Mouse (Mus musculus): ENCODE measurements around the gene Zfp296. TPM values are rescaled to one million over a fixed set of nuclear protein-coding genes. Genes with fewer than 3 reads are reported as not detected.

Zfp296 gene
- polyA plus RNA-seq, 1 experiment from 2014 or later, result 1.5 TPM

GRCm38 (mm10) chr7:19562643-19563410, 14.3 kb upstream of the Zfp296 start, which contains the start of gene Ppp1r37:
Ppp1r37 (minus strand) TSS chr7:19563076.
- Histone ChIP-seq H3K4me3 (replicated peaks) (peak within 1 kb of the TSS; percentile 100), H3K4me1 (replicated peaks) (peaks cover 69% of the 10 kb centered on the region), H3K4me2 (peak within 1 kb of the TSS; percentile 81), H3K27ac (peak within 1 kb of the TSS; percentile 98), H3K9me3 (replicated peaks) (0 out of 2 replicates have a peak, but pooled peaks cover 5% of the 10 kb centered on the region), H3K36me3 (peaks cover 49% of the 10 kb centered on the region), H3K9ac (peak within 1 kb of the TSS; percentile 99), H3K27me3 (no peaks in the 10 kb centered on the region)
- ATAC-seq (ENCODE audit: low read depth) (no peak), DNase-seq (no peak)
- 5% methylated on average over 19 of the region's 19 CpGs for WGBS (ENCODE audit: insufficient replicate concordance)

GRCm38 (mm10) chr7:19563884-19564283, 13.2 kb upstream of the Zfp296 start:
- H3K4me3 ChIP-seq (replicated peaks), result peak overlapping the region; percentile 100
- peak overlapping the region; percentile 81 for H3K4me2 ChIP-seq
- H3K36me3 ChIP-seq, result peaks cover 49% of the 10 kb centered on the region
- peak overlapping the region; percentile 98 for H3K27ac ChIP-seq
- peak overlapping the region; percentile 99 for H3K9ac ChIP-seq
- ATAC-seq (ENCODE audit: low read depth) (peak; percentile 87), DNase-seq (peak; percentile 74)
- peaks cover 61% of the 10 kb centered on the region for H3K4me1 ChIP-seq (replicated peaks)
- H3K27me3 ChIP-seq, result no peaks in the 10 kb centered on the region
- 18% methylated on average over 3 of the region's 3 CpGs for WGBS (ENCODE audit: insufficient replicate concordance)
- H3K9me3 ChIP-seq (replicated peaks), result 0 out of 2 replicates have a peak, but pooled peaks cover 5% of the 10 kb centered on the region

GRCm38 (mm10) chr7:19564455-19564854, 12.6 kb upstream of the Zfp296 start:
- Histone ChIP-seq H3K27ac (peak overlapping the region; percentile 98), H3K4me2 (peak overlapping the region; percentile 81)

GRCm38 (mm10) chr7:19565803-19566202, 11.3 kb upstream of the Zfp296 start:
- Histone ChIP-seq H3K27me3 (no peaks in the 10 kb centered on the region), H3K4me2 (no peak overlapping the region), H3K4me3 (replicated peaks) (no peak overlapping the region), H3K36me3 (peaks cover 61% of the 10 kb centered on the region), H3K4me1 (replicated peaks) (peaks cover 56% of the 10 kb centered on the region), H3K9me3 (replicated peaks) (0 out of 2 replicates have a peak, but pooled peaks cover 5% of the 10 kb centered on the region), H3K9ac (0 out of 2 replicates have a peak overlapping the region, but pooled peaks have one; percentile 41), H3K27ac (peak overlapping the region; percentile 98)
- WGBS (ENCODE audit: insufficient replicate concordance), result 94% methylated on average over 2 of the region's 2 CpGs
- DNase-seq, result no peak
- no peak for ATAC-seq (ENCODE audit: low read depth)

More at GRCm38 (mm10) chr7:19564455-19564854, 12.6 kb upstream of the Zfp296 start:
- peaks cover 61% of the 10 kb centered on the region for H3K4me1 ChIP-seq (replicated peaks)
- H3K9ac ChIP-seq, result peak overlapping the region; percentile 99
- DNase-seq, result no peak
- 80% methylated on average over 4 of the region's 4 CpGs for WGBS (ENCODE audit: insufficient replicate concordance)
- H3K36me3 ChIP-seq, result peaks cover 52% of the 10 kb centered on the region
- H3K27me3 ChIP-seq, result no peaks in the 10 kb centered on the region
- 0 out of 2 replicates have a peak, but pooled peaks cover 5% of the 10 kb centered on the region for H3K9me3 ChIP-seq (replicated peaks)
- peak overlapping the region; percentile 100 for H3K4me3 ChIP-seq (replicated peaks)
- no peak for ATAC-seq (ENCODE audit: low read depth)

- H3K27ac ChIP-seq, result 0 out of 2 replicates have a peak overlapping the region, but pooled peaks have one; percentile 0
- no peak overlapping the region for H3K4me2 ChIP-seq
Measured at GRCm38 (mm10) chr7:19567426-19567825, 9.7 kb upstream of the Zfp296 start.

GRCm38 (mm10) chr7:19569647-19570046, 7.4 kb upstream of the Zfp296 start:
- peaks cover 63% of the 10 kb centered on the region for H3K36me3 ChIP-seq
- H3K4me1 ChIP-seq (replicated peaks), result peaks cover 60% of the 10 kb centered on the region
- no peak overlapping the region for H3K4me2 ChIP-seq
- H3K9me3 ChIP-seq (replicated peaks), result 0 out of 2 replicates have a peak, but pooled peaks cover under 1% of the 10 kb centered on the region
- H3K4me3 ChIP-seq (replicated peaks), result no peak overlapping the region
- DNase-seq, result no peak
- no peak overlapping the region for H3K9ac ChIP-seq
- 86% methylated on average over 3 of the region's 3 CpGs for WGBS (ENCODE audit: insufficient replicate concordance)
- ATAC-seq (ENCODE audit: low read depth), result no peak
- no peak overlapping the region for H3K27ac ChIP-seq
- no peaks in the 10 kb centered on the region for H3K27me3 ChIP-seq

More at GRCm38 (mm10) chr7:19567426-19567825, 9.7 kb upstream of the Zfp296 start:
- Histone ChIP-seq H3K27me3 (no peaks in the 10 kb centered on the region), H3K4me1 (replicated peaks) (peaks cover 67% of the 10 kb centered on the region), H3K4me3 (replicated peaks) (no peak overlapping the region), H3K36me3 (peaks cover 70% of the 10 kb centered on the region), H3K9ac (no peak overlapping the region), H3K9me3 (replicated peaks) (0 out of 2 replicates have a peak, but pooled peaks cover 5% of the 10 kb centered on the region)
- ATAC-seq (ENCODE audit: low read depth) (no peak), DNase-seq (no peak)
- 80% methylated on average over 8 of the region's 8 CpGs for WGBS (ENCODE audit: insufficient replicate concordance)

GRCm38 (mm10) chr7:19572926-19573775, 3.9 kb upstream of the Zfp296 start:
- peak overlapping the region; percentile 94 for H3K27ac ChIP-seq
- peak overlapping the region; percentile 75 for H3K4me3 ChIP-seq (replicated peaks)
- peak overlapping the region; percentile 83 for H3K4me2 ChIP-seq
- DNase-seq, result peak; percentile 61
- peaks cover 35% of the 10 kb centered on the region for H3K36me3 ChIP-seq
- peak; percentile 88 for ATAC-seq (ENCODE audit: low read depth)
- peaks cover 80% of the 10 kb centered on the region for H3K4me1 ChIP-seq (replicated peaks)
- H3K9ac ChIP-seq, result peak overlapping the region; percentile 90
- under 1% methylated on average over 53 of the region's 53 CpGs for WGBS (ENCODE audit: insufficient replicate concordance)
- peaks cover 16% of the 10 kb centered on the region; the same call in 1 of the 2 replicates for H3K27me3 ChIP-seq
- no peaks in the 10 kb centered on the region for H3K9me3 ChIP-seq (replicated peaks)

- peak overlapping the region; percentile 75 for H3K4me3 ChIP-seq (replicated peaks)
- H3K27me3 ChIP-seq, result peaks cover 16% of the 10 kb centered on the region; the same call in 1 of the 2 replicates
- peak overlapping the region; percentile 94 for H3K27ac ChIP-seq
- no peak for DNase-seq
- H3K4me2 ChIP-seq, result peak overlapping the region; percentile 83
- H3K36me3 ChIP-seq, result peaks cover 29% of the 10 kb centered on the region
- H3K9ac ChIP-seq, result peak overlapping the region; percentile 90
- 22% methylated on average over 16 of the region's 16 CpGs for WGBS (ENCODE audit: insufficient replicate concordance)
- no peak for ATAC-seq (ENCODE audit: low read depth)
- H3K9me3 ChIP-seq (replicated peaks), result no peaks in the 10 kb centered on the region
- peaks cover 85% of the 10 kb centered on the region for H3K4me1 ChIP-seq (replicated peaks)
Measured at GRCm38 (mm10) chr7:19573776-19574140, 3.3 kb upstream of the Zfp296 start.

GRCm38 (mm10) chr7:19575559-19575958, 1.5 kb upstream of the Zfp296 start:
- peak overlapping the region; percentile 18; the same call in 1 of the 2 replicates for H3K9ac ChIP-seq
- WGBS (ENCODE audit: insufficient replicate concordance), result 34% methylated on average over 3 of the region's 3 CpGs
- peaks cover 16% of the 10 kb centered on the region; the same call in 1 of the 2 replicates for H3K27me3 ChIP-seq
- no peak overlapping the region for H3K4me3 ChIP-seq (replicated peaks)
- H3K4me2 ChIP-seq, result peak overlapping the region; percentile 9; the same call in 1 of the 2 replicates
- H3K9me3 ChIP-seq (replicated peaks), result no peaks in the 10 kb centered on the region
- H3K27ac ChIP-seq, result peak overlapping the region; percentile 94
- peaks cover 78% of the 10 kb centered on the region for H3K4me1 ChIP-seq (replicated peaks)
- ATAC-seq (ENCODE audit: low read depth), result no peak
- H3K36me3 ChIP-seq, result peaks cover 21% of the 10 kb centered on the region
- no peak for DNase-seq

- Histone ChIP-seq H3K27me3 (peaks cover 16% of the 10 kb centered on the region; the same call in 1 of the 2 replicates), H3K9ac (peak overlapping the region; percentile 73), H3K36me3 (peaks cover 34% of the 10 kb centered on the region), H3K27ac (no peak overlapping the region; the same call in 1 of the 2 replicates), H3K9me3 (replicated peaks) (no peaks in the 10 kb centered on the region), H3K4me2 (peak overlapping the region; percentile 96), H3K4me1 (replicated peaks) (peaks cover 61% of the 10 kb centered on the region), H3K4me3 (replicated peaks) (peak overlapping the region; percentile 61)
- ATAC-seq (ENCODE audit: low read depth) (0 out of 2 replicates have a peak, but pooled peaks have one; percentile 24), DNase-seq (no peak)
- WGBS (ENCODE audit: insufficient replicate concordance), result 7% methylated on average over 10 of the region's 10 CpGs
Measured at GRCm38 (mm10) chr7:19577877-19578414, 859 bp downstream of the Zfp296 start.

Measured in liver, embryonic 13.5 days (tissue).